Mouse (Mus musculus): ENCODE results near the gene Col1a1. TPM values are rescaled to one million over a fixed set of nuclear protein-coding genes. Genes with fewer than 3 reads are reported as not detected.

Gene Col1a1
- polyA plus RNA-seq, 1 experiment from 2014 or later, result 2.2 TPM

- in situ Hi-C loops (cut with MboI; ENCODE audit: low pct_unique_long_range_greater_than_20kb), result no loop called here
- TF ChIP-seq CTCF (IDR thresholded peaks at IDR 0.05), result no peak
- no peaks in the 10 kb centered on the region for H3K27me3 ChIP-seq
- POLR2A ChIA-PET, result interaction anchor here (1.0 to 1.7 kb wide), 2 partner anchors 8 to 9 kb away, joined by 3 to 18 read pairs; partner anchors contain the start of gene Ppp1r9b
- ATAC-seq, result no peak
- no peak for DNase-seq (ENCODE audit: low read depth, low spot score)
- CTCF ChIA-PET, result interaction anchor here (1.1 to 2.0 kb wide), 5 partner anchors 10 to 63 kb away, joined by 3 to 10 read pairs (median 6); partner anchors contain the start of gene Ppp1r9b
Observed at GRCm38 (mm10) chr11:95000128-95000527, 64.1 kb downstream of the Col1a1 start.

DNA sequence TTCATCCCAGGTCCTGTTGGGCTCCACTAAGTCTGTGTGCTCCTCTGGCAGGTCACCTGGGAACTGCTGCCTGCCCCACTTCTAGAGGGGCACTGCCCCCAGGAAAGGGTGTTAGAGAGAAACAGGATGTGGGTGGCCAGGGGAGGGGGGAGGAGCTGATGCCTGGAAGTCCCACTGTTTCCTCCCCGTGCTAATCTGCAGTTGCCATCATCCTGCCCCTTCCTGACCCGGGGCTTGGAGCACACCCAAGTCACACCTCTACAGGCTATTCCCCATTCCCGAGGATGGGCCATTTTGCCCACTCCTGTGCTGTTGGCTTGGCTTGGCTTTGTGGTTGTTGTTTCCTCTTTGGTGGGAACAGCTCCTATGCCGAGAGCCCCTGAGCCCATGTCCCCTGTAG lies 64.5 kb downstream of the Col1a1 start:
- DNase-seq (ENCODE audit: low read depth, low spot score) (no peak), ATAC-seq (no peak)
- in situ Hi-C loops (cut with MboI; ENCODE audit: low pct_unique_long_range_greater_than_20kb), result no loop called here
- TF ChIP-seq CTCF (IDR thresholded peaks at IDR 0.05), result no peak
- ChIA-PET CTCF (interaction anchor here (0.9 to 2.0 kb wide), 6 partner anchors 11 to 63 kb away, joined by 3 to 10 read pairs (median 5); partner anchors contain the start of gene Ppp1r9b), POLR2A (interaction anchor here (0.7 to 1.7 kb wide), 3 partner anchors 9 to 16 kb away, joined by 3 to 18 read pairs (median 3); partner anchors contain the start of gene Ppp1r9b)
- H3K27me3 ChIP-seq, result no peaks in the 10 kb centered on the region

- ChIA-PET CTCF (interaction anchor here (0.9 to 2.0 kb wide), 6 partner anchors 11 to 64 kb away, joined by 3 to 10 read pairs (median 5); partner anchors contain the start of gene Ppp1r9b), POLR2A (interaction anchor here (0.7 to 1.7 kb wide), 3 partner anchors 10 to 17 kb away, joined by 3 to 18 read pairs (median 3); partner anchors contain the start of gene Ppp1r9b)
- no peak for ATAC-seq
- no peaks in the 10 kb centered on the region for H3K27me3 ChIP-seq
- DNase-seq (ENCODE audit: low read depth, low spot score), result no peak
- TF ChIP-seq CTCF (IDR thresholded peaks at IDR 0.05), result no peak
- in situ Hi-C loops (cut with MboI; ENCODE audit: low pct_unique_long_range_greater_than_20kb), result no loop called here
Observed at GRCm38 (mm10) chr11:95001058-95001457, 65.0 kb downstream of the Col1a1 start.

GRCm38 (mm10) chr11:95001584-95002347 lies 65.7 kb downstream of the Col1a1 start:
- ChIA-PET CTCF (interaction anchor here (1.7 to 3.0 kb wide), 2 partner anchors 9 to 25 kb away, joined by 5 to 14 read pairs; no protein-coding TSS in a partner anchor), POLR2A (interaction anchor here (0.6 to 1.3 kb wide), 4 partner anchors 9 to 18 kb away, joined by 3 to 5 read pairs (median 4); partner anchors contain the start of gene Ppp1r9b)
- in situ Hi-C loops (cut with MboI; ENCODE audit: low pct_unique_long_range_greater_than_20kb), result no loop called here
- ATAC-seq, result no peak
- H3K27me3 ChIP-seq, result no peaks in the 10 kb centered on the region
- DNase-seq (ENCODE audit: low read depth, low spot score), result no peak
- no peak for TF ChIP-seq CTCF (IDR thresholded peaks at IDR 0.05)

Other genes with a start within 250 kb of the Col1a1 start
- not detected for gene Gm11541, start 231.7 kb upstream of the Col1a1 start, polyA plus RNA-seq (2021)
- 2.2 TPM for gene Cdc34b, start 194.4 kb upstream of the Col1a1 start, polyA plus RNA-seq (2021)
- not detected for gene Tmem92, start 153.5 kb upstream of the Col1a1 start, polyA plus RNA-seq (2021)
- gene Hils1, start 31.4 kb downstream of the Col1a1 start, polyA plus RNA-seq (2021), result not detected
- gene Sgca, start 40.1 kb downstream of the Col1a1 start, polyA plus RNA-seq (2021), result 0.47 TPM
- gene Ppp1r9b, start 54.8 kb downstream of the Col1a1 start, polyA plus RNA-seq (2021), result 70.2 TPM
- 32.3 TPM for gene Samd14, start 73.7 kb downstream of the Col1a1 start, polyA plus RNA-seq (2021)
- 61.5 TPM for gene Pdk2, start 105.1 kb downstream of the Col1a1 start, polyA plus RNA-seq (2021)
- gene Itga3, start 140.6 kb downstream of the Col1a1 start, polyA plus RNA-seq (2021), result 355 TPM
- gene Dlx3, start 183.9 kb downstream of the Col1a1 start, polyA plus RNA-seq (2021), result not detected
- gene Dlx4, start 210.0 kb downstream of the Col1a1 start, polyA plus RNA-seq (2021), result 1.3 TPM